Mouse (Mus musculus) stomach, postnatal 0 days (tissue): ENCODE data around the gene Tmem104.

ENCODE experiments used
- CTCF ChIP-seq: IDR thresholded peaks from 2 replicates; pipeline ENCODE4 v1.5.1; 2016; ENCODE audit warnings: antibody characterized with exemption, low read depth, mild to moderate bottlenecking, moderate library complexity
- EP300 ChIP-seq: optimal IDR thresholded peaks from 2 replicates; pipeline ENCODE3; 2016; ENCODE audit warnings: antibody characterized with exemption

DNA sequence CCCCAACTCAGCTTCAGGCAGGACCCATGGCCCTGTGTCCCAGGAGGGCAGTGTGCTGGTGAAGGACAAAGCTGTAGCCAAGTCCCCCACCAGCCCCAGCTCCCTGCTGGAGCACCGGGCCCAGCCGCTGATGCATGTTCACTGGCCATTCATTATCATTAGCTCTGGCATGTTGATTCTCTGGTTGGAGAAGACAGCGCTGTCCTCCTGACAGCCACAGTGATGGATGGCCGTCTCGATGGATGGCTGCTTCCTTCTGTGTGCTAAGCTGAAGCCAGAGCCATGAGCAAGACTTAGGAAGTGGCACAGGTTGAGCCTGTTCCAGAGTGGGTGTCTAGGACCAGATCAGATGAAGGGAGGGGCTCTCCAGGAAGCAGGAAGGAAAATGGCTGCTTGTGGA lies 49.3 kb downstream of the Tmem104 start:
- TF ChIP-seq CTCF (no peak), EP300 (no peak)
